Mouse (Mus musculus): ENCODE data around the gene 2210418O10Rik.
"Not testable (repeated sequence)": the region's sequence is repeated elsewhere in the genome, so short reads cannot be mapped to it uniquely, and the experiment has no call there.

Gene 2210418O10Rik

DNA sequence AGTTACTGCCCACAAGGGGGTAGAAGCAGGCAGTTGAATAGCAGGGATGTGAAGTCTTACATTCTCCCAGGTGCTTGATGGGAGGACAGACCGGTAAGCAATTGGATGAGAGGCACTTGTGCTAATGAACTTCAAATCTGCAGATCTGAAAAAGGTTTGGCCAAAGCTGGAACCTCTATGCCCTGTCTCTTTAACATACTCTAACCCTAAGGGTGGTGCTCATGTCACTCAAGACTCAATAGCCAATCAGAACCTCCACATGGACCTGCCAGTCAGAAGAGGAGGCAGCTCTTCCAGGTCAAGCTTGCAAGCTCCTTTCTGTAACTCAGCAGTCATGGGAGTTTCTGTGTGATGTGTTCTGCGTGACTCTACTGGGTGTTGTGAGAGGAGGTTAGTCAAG lies at the start of gene 2210418O10Rik:
TSS of gene 2210418O10Rik (plus strand) at position 301 of the 400 bp plus-strand sequence.
- DNase-seq (ENCODE audit: low spot score in 2 of 2), result not testable (repeated sequence)

DNA sequence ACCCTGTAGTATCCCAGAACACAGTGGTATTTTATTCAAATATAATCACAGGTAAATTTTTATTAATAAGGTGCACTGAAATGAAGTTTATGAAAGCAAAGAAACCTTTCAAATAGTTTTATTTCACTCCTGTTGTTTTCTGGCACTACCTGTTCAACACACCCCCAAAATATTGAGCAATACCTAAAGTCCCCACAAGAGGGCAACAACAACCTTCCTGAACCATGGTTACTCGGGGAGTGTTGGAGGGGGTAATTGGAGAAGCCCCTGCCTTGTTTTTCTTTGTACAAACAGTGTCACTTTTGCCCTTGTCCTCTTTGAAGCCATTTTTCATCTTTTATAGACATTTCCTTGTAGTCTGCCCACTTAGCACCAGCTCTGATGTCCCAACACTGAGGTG lies 22.1 kb downstream of the 2210418O10Rik start:
- not testable (repeated sequence) for DNase-seq (ENCODE audit: low spot score in 2 of 2)

Data from thymus, postnatal 10 days (tissue).